Mouse (Mus musculus) intestine, postnatal 0 days (tissue): Measurements from ENCODE around the gene Gli3. TPM values are rescaled to one million over a fixed set of nuclear protein-coding genes. Genes with fewer than 3 reads are reported as not detected.

Experiments
- ATAC-seq: fragments of 200-750 bp; cut with Nextera tagmentation; 2 replicates; pipeline ENCODE4 v1.8.0; 2017; ENCODE audit warnings: mild to moderate bottlenecking, moderate TSS enrichment, moderate library complexity
- H3K27ac ChIP-seq: fragments of 300-500 bp; sonication (generic); 2 replicates; pipeline ENCODE4 v1.5.1; 2014; ENCODE audit warnings: mild to moderate bottlenecking, low read depth, low read length, moderate library complexity
- H3K27me3 ChIP-seq: fragments of 300-500 bp; sonication (generic); replicated peaks from 2 replicates; pipeline ENCODE4 v1.6.1; 2014; ENCODE audit warnings: low read length, mixed read lengths; ENCODE audit not compliant: control insufficient read depth, insufficient read depth
- H3K36me3 ChIP-seq: fragments of 300-500 bp; sonication (generic); 2 replicates; pipeline ENCODE4 v1.6.1; 2014; ENCODE audit warnings: mild to moderate bottlenecking, moderate library complexity; ENCODE audit not compliant: control insufficient read depth, insufficient read depth
- H3K4me1 ChIP-seq: fragments of 300-500 bp; sonication (generic); replicated peaks from 2 replicates; pipeline ENCODE4 v1.6.1; 2014; ENCODE audit warnings: antibody characterized with exemption, low read length, mixed read lengths; ENCODE audit not compliant: control insufficient read depth, insufficient read depth
- H3K4me2 ChIP-seq: fragments of 300-500 bp; sonication (generic); replicated peaks from 2 replicates; pipeline ENCODE4 v1.6.1; 2014; ENCODE audit warnings: low read depth, mild to moderate bottlenecking, moderate library complexity
- H3K4me3 ChIP-seq: fragments of 300-500 bp; sonication (generic); 2 replicates; pipeline ENCODE4 v1.5.1; 2014; ENCODE audit warnings: low read depth, low read length
- H3K9ac ChIP-seq: fragments of 300-500 bp; sonication (generic); 2 replicates; pipeline ENCODE4 v1.6.1; 2014; ENCODE audit warnings: mild to moderate bottlenecking, low read depth, low read length
- H3K9me3 ChIP-seq: fragments of 300-500 bp; sonication (generic); 2 replicates; pipeline ENCODE4 v1.6.1; 2016; ENCODE audit warnings: mixed run types; ENCODE audit not compliant: control insufficient read depth
- CTCF ChIP-seq: sonication (generic); IDR thresholded peaks from 2 replicates; pipeline ENCODE4 v1.5.1; 2016; ENCODE audit warnings: low read depth, mild to moderate bottlenecking, control low read depth, antibody characterized with exemption, moderate library complexity
- WGBS: fragments of 180-500 bp; shearing (Covaris S2); extraction: QIAGEN DNeasy Blood & Tissue Kit; methylation state at CpG from one replicate; pipeline ENCODE4 v1.1.7; 2014; 5-methylcytosine and 5-hydroxymethylcytosine counted together
- polyA plus RNA-seq: library from polyadenylated mRNA; unstranded; fragments of >200 nt; fragmentation: Nextera tagmentation; extraction: Ambion mirVana; gene quantifications from 2 replicates; pipeline ENCODE4 v1.2.1, GENCODE M21; 2015

Gene Gli3
- polyA plus RNA-seq, 1 experiment from 2014 or later = 5.0 TPM

- Histone ChIP-seq H3K9ac (no peak overlapping the region), H3K4me3 (no peak overlapping the region), H3K4me1 (no peaks in the 10 kb centered on the region), H3K27me3 (no peaks in the 10 kb centered on the region), H3K9me3 (no peaks in the 10 kb centered on the region), H3K36me3 (no peaks in the 10 kb centered on the region), H3K27ac (no peak overlapping the region), H3K4me2 (no peak overlapping the region)
- ATAC-seq = no peak
- no peak for TF ChIP-seq CTCF
- 90% methylated on average over 3 of the region's 3 CpGs for WGBS
Measured at GRCm38 (mm10) chr13:15552009-15552408, 89.0 kb downstream of the Gli3 start.

DNA sequence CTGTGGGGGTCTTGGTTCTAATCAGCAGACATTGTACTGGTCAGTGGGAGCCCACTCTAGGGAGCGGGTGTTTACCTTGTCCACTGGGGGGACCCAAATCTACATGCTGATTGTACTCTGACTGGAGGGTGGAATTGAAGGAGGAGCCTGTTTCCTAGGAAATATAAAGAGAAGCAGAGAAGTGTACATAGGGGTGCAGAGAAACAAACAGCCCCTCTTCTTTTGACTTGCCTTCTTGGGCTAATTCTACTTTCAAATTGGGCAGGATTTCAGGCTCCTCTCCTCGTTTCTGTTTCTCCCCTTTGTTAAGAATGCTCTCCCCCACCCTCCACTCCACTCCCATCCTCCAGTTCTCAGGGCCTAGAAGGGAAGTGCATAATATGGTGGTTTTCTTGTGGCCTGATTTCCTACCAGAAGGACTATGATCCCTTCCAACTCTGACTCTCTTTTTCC, 93.6 kb downstream of the Gli3 start:
- 51% methylated on average over 2 of the region's 2 CpGs for WGBS
- H3K4me2 ChIP-seq = no peak overlapping the region
- H3K9ac ChIP-seq = no peak overlapping the region
- no peaks in the 10 kb centered on the region for H3K36me3 ChIP-seq
- H3K9me3 ChIP-seq = no peaks in the 10 kb centered on the region
- no peak for ATAC-seq
- peak; percentile 49 for TF ChIP-seq CTCF
- H3K27me3 ChIP-seq = no peaks in the 10 kb centered on the region
- H3K4me3 ChIP-seq = no peak overlapping the region
- no peak overlapping the region for H3K27ac ChIP-seq
- H3K4me1 ChIP-seq = no peaks in the 10 kb centered on the region

DNA sequence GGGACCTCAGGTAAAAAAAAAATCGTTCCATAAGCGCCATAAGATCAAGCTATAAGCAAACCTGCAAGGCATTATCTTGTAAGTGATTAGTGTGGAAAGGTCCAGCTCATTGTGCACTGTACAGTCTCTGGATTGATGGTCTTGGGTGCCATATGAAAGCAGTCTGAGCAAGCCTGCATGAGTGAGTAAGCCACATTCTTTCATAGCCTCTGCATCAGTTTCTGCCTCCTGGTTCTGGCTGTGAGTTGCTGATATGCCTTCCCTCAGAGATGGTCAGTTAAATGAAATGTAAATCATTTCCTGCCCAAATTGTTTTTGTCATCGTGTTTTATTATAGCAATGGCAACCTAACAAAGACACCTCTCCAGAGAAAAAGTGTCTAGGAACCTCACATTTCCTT, 98.4 kb downstream of the Gli3 start:
- TF ChIP-seq CTCF = no peak
- no peak for ATAC-seq
- Histone ChIP-seq H3K36me3 (no peaks in the 10 kb centered on the region), H3K9ac (no peak overlapping the region), H3K4me2 (no peak overlapping the region), H3K27me3 (no peaks in the 10 kb centered on the region), H3K4me1 (no peaks in the 10 kb centered on the region), H3K4me3 (no peak overlapping the region), H3K27ac (no peak overlapping the region), H3K9me3 (no peaks in the 10 kb centered on the region)
- 70% methylated on average over 3 of the region's 3 CpGs for WGBS

GRCm38 (mm10) chr13:15570908-15571568, 108.0 kb downstream of the Gli3 start:
- ATAC-seq = no peak
- Histone ChIP-seq H3K4me2 (no peak overlapping the region), H3K27ac (no peak overlapping the region), H3K9ac (no peak overlapping the region), H3K9me3 (no peaks in the 10 kb centered on the region), H3K4me3 (no peak overlapping the region), H3K4me1 (no peaks in the 10 kb centered on the region), H3K27me3 (no peaks in the 10 kb centered on the region), H3K36me3 (no peaks in the 10 kb centered on the region)
- no peak for TF ChIP-seq CTCF
- 42% methylated on average over 15 of the region's 15 CpGs for WGBS

- 57% methylated on average over 8 of the region's 8 CpGs for WGBS
Measured at GRCm38 (mm10) chr13:15577133-15577917, 114.3 kb downstream of the Gli3 start.

GRCm38 (mm10) chr13:15580458-15580857, 117.4 kb downstream of the Gli3 start:
- no peak for TF ChIP-seq CTCF
- no peaks in the 10 kb centered on the region for H3K4me1 ChIP-seq
- no peak overlapping the region for H3K4me3 ChIP-seq
- no peak overlapping the region for H3K4me2 ChIP-seq
- no peak overlapping the region for H3K9ac ChIP-seq
- no peaks in the 10 kb centered on the region for H3K27me3 ChIP-seq
- ATAC-seq = no peak
- H3K27ac ChIP-seq = no peak overlapping the region
- H3K9me3 ChIP-seq = no peaks in the 10 kb centered on the region
- no peaks in the 10 kb centered on the region for H3K36me3 ChIP-seq
- WGBS = 74% methylated on average over 5 of the region's 5 CpGs

More at GRCm38 (mm10) chr13:15577133-15577917, 114.3 kb downstream of the Gli3 start:
- ATAC-seq = no peak
- H3K27me3 ChIP-seq = no peaks in the 10 kb centered on the region
- no peak overlapping the region for H3K9ac ChIP-seq
- TF ChIP-seq CTCF = no peak
- H3K4me1 ChIP-seq = no peaks in the 10 kb centered on the region
- no peak overlapping the region for H3K4me3 ChIP-seq
- no peaks in the 10 kb centered on the region for H3K9me3 ChIP-seq
- H3K36me3 ChIP-seq = no peaks in the 10 kb centered on the region
- H3K27ac ChIP-seq = no peak overlapping the region
- no peak overlapping the region for H3K4me2 ChIP-seq
